In genomic region chr3:115080428-115081181, GRCm38 (mm10) we compare ENCODE assay signal across 9 mouse cellular contexts.
DNase-seq lines count a peak whose midpoint lies in the region; ATAC-seq and TF ChIP-seq lines count a peak whose summit lies in the region.
"Had no signal": no experiment of that assay in that cellular context is flagged by ENCODE, and none has a peak within 500 bp of the region (broad histone marks: within the 10 kb centered on the region; RNA-seq: fewer than 3 reads in every experiment).

No protein-coding gene starts in this region.

- H3K27me3 ChIP-seq in cerebellum, adult 2 months (ENCODE audit: control insufficient read depth, insufficient read depth, low read length): no peaks in the 10 kb centered on the region
- H3K27me3 ChIP-seq in embryonic facial prominence, embryonic 10.5 days (replicated peaks; ENCODE audit: low read depth, poor library complexity, severe bottlenecking): no peaks in the 10 kb centered on the region
- no peaks in the 10 kb centered on the region for H3K27me3 ChIP-seq in intestine, postnatal 0 days (replicated peaks; ENCODE audit: control insufficient read depth, insufficient read depth, low read length)
- no peaks in the 10 kb centered on the region for H3K27me3 ChIP-seq in midbrain, embryonic 15.5 days (replicated peaks)
- no peaks in the 10 kb centered on the region for H3K27me3 ChIP-seq in heart, embryonic 10.5 days (ENCODE audit: insufficient read depth, poor library complexity, severe bottlenecking)
- H3K27me3 ChIP-seq: limb, embryonic 15.5 days had no signal

- peak overlapping the region; percentile 27 for H3K4me3 ChIP-seq in cerebellum, adult 2 months (replicated peaks; ENCODE audit: insufficient read depth, low read depth, low read length)
- no peak overlapping the region for H3K4me3 ChIP-seq in embryonic facial prominence, embryonic 10.5 days
- no peak overlapping the region for H3K4me3 ChIP-seq in intestine, postnatal 0 days (ENCODE audit: low read depth, low read length)
- no peak overlapping the region for H3K4me3 ChIP-seq in midbrain, embryonic 15.5 days
- H3K4me3 ChIP-seq in heart, embryonic 10.5 days: no peak overlapping the region
- H3K4me3 ChIP-seq: limb, embryonic 15.5 days had no signal

- no peak for TF ChIP-seq POLR2A in cerebellum, adult 2 months (IDR thresholded peaks at IDR 0.05; ENCODE audit: borderline replicate concordance, insufficient read depth, low read length)

- H3K9me3 ChIP-seq in embryonic facial prominence, embryonic 10.5 days: no peaks in the 10 kb centered on the region
- H3K9me3 ChIP-seq in intestine, postnatal 0 days (ENCODE audit: control insufficient read depth): no peaks in the 10 kb centered on the region
- no peaks in the 10 kb centered on the region for H3K9me3 ChIP-seq in midbrain, embryonic 15.5 days
- no peaks in the 10 kb centered on the region for H3K9me3 ChIP-seq in heart, embryonic 10.5 days
- H3K9me3 ChIP-seq: limb, embryonic 15.5 days had no signal

- H3K9ac ChIP-seq in intestine, postnatal 0 days (ENCODE audit: low read depth, low read length): no peak overlapping the region
- H3K9ac ChIP-seq in midbrain, embryonic 15.5 days: no peak overlapping the region
- H3K9ac ChIP-seq: limb, embryonic 15.5 days had no signal

- H3K4me1 ChIP-seq in cerebellum, adult 2 months (ENCODE audit: control insufficient read depth, insufficient read depth, low read length): peaks cover 8% of the 10 kb centered on the region; the same call in 1 of the 2 replicates
- peaks cover 10% of the 10 kb centered on the region for H3K4me1 ChIP-seq in embryonic facial prominence, embryonic 10.5 days
- H3K4me1 ChIP-seq in intestine, postnatal 0 days (replicated peaks; ENCODE audit: control insufficient read depth, insufficient read depth, low read length): 0 out of 2 replicates have a peak, but pooled peaks cover 4% of the 10 kb centered on the region
- H3K4me1 ChIP-seq in midbrain, embryonic 15.5 days: peaks cover 6% of the 10 kb centered on the region; the same call in 1 of the 2 replicates
- H3K4me1 ChIP-seq in heart, embryonic 10.5 days: no peaks in the 10 kb centered on the region; the same call in 1 of the 2 replicates
- H3K4me1 ChIP-seq: limb, embryonic 15.5 days had no signal

- no peak for TF ChIP-seq CTCF in cerebellum, adult 2 months (IDR thresholded peaks at IDR 0.05; ENCODE audit: borderline replicate concordance, insufficient read depth, low read depth, low read length)
- TF ChIP-seq CTCF in intestine, postnatal 0 days (IDR thresholded peaks at IDR 0.05; ENCODE audit: low read depth): no peak

- no peaks in the 10 kb centered on the region for H3K36me3 ChIP-seq in embryonic facial prominence, embryonic 10.5 days (replicated peaks)
- H3K36me3 ChIP-seq in intestine, postnatal 0 days (ENCODE audit: control insufficient read depth, insufficient read depth): no peaks in the 10 kb centered on the region
- H3K36me3 ChIP-seq in midbrain, embryonic 15.5 days (replicated peaks): no peaks in the 10 kb centered on the region
- H3K36me3 ChIP-seq in heart, embryonic 10.5 days: no peaks in the 10 kb centered on the region
- H3K36me3 ChIP-seq: limb, embryonic 15.5 days had no signal

- WGBS in cerebellum, adult 2 months: 45% methylated on average over 12 of the region's 12 CpGs
- WGBS in embryonic facial prominence, embryonic 10.5 days: 32% methylated on average over 12 of the region's 12 CpGs
- 18% methylated on average over 12 of the region's 12 CpGs for WGBS in intestine, postnatal 0 days
- WGBS in midbrain, embryonic 15.5 days: 40% methylated on average over 12 of the region's 12 CpGs
- 46% methylated on average over 12 of the region's 12 CpGs for WGBS in heart, embryonic 10.5 days

- peak overlapping the region; percentile 21; the same call in 1 of the 2 replicates for H3K4me2 ChIP-seq in intestine, postnatal 0 days (replicated peaks; ENCODE audit: low read depth)
- H3K4me2 ChIP-seq in midbrain, embryonic 15.5 days: no peak overlapping the region
- H3K4me2 ChIP-seq: limb, embryonic 15.5 days had no signal

- peak; percentile 55 to 56 for DNase-seq in cerebellum, adult 2 months
- no peak for DNase-seq in cerebellum, adult 11 months
- peak; percentile 17 for DNase-seq in embryonic facial prominence, embryonic 10.5 days (ENCODE audit: low spot score)
- DNase-seq in lung, adult 18-20 months: no peak
- no peak for DNase-seq in thymus, postnatal 36 days
- DNase-seq in heart, embryonic 10.5 days (ENCODE audit: low spot score): no peak

- H3K27ac ChIP-seq in cerebellum, adult 2 months (ENCODE audit: insufficient read depth, low read length): peak overlapping the region; percentile 39
- peak overlapping the region; percentile 6; the same call in 1 of the 2 replicates for H3K27ac ChIP-seq in embryonic facial prominence, embryonic 10.5 days (replicated peaks)
- no peak overlapping the region for H3K27ac ChIP-seq in intestine, postnatal 0 days (ENCODE audit: low read depth, low read length)
- H3K27ac ChIP-seq in midbrain, embryonic 15.5 days: no peak overlapping the region
- no peak overlapping the region for H3K27ac ChIP-seq in heart, embryonic 10.5 days
- H3K27ac ChIP-seq: limb, embryonic 15.5 days had no signal

- ATAC-seq in intestine, postnatal 0 days: no peak
- 0 out of 2 replicates have a peak, but pooled peaks have one; percentile 39 for ATAC-seq in midbrain, embryonic 15.5 days (replicated peaks)

Comparison
In these comparisons a context has a peak if more than half of its experiments do, and no peak if none do; other contexts are left out.
1. DNase-seq: peak in cerebellum, adult 2 months (2 of 2) and embryonic facial prominence, embryonic 10.5 days (single experiment); none in cerebellum, adult 11 months (single experiment), lung, adult 18-20 months (0 of 2), thymus, postnatal 36 days (0 of 2) and heart, embryonic 10.5 days (single experiment).
2. H3K27ac ChIP-seq: peak in cerebellum, adult 2 months (single experiment) and embryonic facial prominence, embryonic 10.5 days (single experiment); none in intestine, postnatal 0 days (single experiment), midbrain, embryonic 15.5 days (single experiment) and heart, embryonic 10.5 days (single experiment).